Mouse (Mus musculus): Measurements from ENCODE around the gene Cd46.

Gene Cd46

GRCm38 (mm10) chr1:195017626-195018025, 74.4 kb downstream of the Cd46 start:
- peak; percentile 65 for DNase-seq

DNA sequence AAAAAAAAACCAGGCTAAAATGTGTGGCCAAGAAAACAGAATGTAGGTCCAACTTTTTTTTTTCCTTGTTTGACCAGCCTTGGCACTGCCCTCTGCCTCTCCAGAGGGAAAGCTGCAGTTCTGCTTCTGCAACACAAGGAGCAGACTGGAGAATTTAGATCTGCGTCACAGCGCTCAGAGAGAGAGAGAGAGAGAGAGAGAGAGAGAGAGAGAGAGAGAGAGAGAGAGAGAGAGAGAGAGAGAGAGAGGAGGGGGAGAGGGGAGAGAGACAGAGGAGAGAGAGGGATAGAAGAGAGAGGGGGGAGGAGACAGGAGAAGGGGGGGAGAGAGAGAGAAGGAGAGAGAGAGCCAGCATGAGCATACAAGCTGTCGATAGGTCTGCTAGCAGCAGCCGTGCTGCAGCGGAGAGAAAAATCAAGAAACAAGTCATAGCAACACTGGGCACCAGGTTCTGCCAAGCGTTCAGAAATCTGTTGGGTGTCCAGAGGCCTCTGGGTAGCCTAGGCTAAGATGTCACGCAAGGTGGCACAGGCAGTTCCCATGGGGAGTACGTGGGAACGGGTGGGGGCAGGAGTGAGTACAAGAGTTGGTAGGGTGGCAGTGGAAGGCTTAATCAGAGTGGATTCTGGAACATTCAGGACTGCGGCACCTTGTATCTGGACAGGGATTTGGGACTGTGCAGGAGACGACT, 75.1 kb downstream of the Cd46 start:
- DNase-seq = peak; percentile 84

DNA sequence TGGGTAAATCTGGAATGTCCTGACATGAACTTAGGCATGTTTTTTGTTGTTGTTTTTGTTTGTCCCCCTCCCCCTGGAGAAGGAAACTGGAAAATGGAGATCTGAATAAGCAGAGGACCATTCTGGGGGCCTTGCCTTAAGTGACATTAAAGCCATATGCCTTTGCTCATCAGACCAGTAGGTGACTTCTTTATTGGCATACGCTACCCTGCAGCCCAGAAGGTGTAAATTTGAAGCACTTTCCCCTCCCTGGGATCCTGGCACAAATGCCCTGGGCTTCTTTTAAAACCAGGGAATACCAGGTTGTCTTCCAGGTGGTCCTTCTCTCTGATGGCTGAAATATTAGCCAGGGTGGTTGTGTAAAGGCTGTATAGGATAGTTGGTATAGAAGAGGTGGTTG, 76.8 kb downstream of the Cd46 start:
- DNase-seq = peak; percentile 77

DNA sequence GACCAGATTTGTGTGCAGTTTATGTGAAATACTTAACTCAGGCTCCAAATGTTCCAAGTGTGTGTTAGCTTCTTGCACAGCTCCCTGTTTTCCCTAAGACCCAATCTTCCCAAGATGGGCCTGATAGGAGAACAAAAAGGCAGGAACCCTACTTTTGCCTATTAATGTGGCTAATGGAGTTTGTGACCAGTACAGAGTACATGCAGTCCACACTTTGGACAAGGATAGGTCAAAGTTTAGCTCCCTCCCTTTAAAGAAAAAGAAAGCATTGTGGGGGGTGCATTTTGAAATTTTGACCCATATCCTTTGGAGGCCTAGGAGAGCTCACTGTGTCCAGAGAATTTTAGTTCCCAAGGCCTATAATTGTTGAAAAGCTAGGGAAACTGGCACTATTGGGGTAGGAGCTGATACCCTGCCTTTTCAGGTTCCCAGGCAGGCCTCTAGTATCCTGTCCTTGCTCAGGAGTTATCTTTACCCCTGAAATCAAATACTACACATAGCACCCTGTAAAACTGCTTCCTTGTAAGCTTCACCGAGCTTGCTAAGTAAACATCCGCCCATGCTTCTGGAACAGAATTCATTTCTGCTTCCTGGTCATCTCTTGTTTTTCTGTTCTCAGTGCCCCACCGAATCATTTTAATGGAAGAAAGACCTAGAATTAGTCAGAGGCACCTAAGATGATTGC, 77.7 kb downstream of the Cd46 start:
- no peak for DNase-seq

DNA sequence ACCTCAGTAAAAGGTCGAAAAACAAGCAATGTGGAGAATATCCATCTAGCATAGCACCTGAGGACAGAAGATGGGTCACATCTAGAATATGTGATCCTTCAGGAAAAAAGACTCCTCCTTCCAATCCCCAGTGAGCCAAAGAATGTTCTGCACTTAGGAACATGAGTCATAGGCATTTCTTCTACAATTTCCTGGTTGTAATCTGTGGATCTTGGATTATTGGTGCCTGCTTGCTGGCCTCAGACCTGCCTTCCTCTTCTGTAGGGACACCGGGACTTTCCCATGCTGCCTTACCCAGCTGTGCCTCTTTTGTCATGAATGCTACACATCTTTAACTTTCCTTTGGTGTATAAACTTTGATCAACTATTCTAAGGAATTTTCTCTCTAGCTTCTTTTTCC, 79.5 kb downstream of the Cd46 start:
- no peak for DNase-seq

- no peak for DNase-seq
Observed at GRCm38 (mm10) chr1:195006267-195006666, 85.8 kb downstream of the Cd46 start.

DNA sequence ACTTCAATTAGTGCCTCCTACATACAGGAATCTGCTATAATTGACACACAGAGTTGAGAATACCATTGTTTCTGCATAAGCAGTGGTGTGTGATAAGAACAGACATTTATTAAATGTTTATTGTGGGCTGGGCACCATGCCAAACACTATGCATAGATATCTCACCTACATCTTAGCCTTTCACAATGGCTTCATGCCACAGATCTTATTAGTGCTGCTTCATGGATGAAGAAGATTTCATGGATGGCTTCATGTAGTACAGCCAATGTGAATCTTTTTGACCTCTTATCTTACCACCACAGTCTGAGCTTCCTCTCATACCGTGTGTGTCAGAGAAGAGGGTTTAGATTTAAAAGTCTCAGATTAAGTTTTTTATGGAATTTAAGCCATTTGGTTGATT, 87.9 kb downstream of the Cd46 start:
- DNase-seq = peak; percentile 32

DNA sequence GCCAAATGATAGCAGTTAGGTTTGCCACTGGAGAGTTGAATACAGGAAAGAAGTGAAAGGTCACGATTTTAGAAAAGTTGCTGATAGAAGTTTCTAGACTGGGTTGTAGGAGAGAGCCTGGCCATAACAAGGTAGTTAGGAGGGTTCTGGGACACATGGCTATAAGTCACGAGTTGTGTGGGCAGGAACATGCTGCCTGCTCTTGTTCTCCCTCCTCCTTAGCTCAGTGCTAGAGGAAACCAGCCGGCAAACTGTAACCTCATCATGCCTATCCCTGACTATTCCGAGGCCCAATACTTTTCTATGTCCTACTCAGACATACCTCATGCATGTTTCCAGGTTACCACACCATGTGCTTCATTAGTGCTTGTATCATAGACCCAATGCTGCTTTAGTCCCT, 88.7 kb downstream of the Cd46 start:
- DNase-seq = no peak

DNA sequence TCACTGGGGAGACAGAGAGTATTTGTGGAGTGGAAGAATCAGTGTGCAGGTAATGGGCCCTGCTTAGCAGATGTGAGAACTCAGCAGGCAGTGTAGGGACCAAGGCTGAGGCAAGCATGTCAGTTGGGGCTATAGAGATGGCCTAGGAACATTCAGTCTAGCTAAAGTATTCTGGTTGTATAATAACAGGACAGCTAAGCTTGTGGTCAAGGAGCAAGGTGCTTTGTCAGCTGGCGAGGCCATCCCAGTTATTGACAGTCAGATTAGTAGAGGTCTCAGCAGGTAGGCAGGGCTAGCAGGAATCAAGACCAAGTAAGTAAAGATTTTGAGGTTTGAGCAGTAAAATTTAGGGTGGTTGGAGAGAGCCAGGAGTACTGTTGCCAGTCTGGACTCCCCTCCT, 93.7 kb downstream of the Cd46 start:
- no peak for DNase-seq

GRCm38 (mm10) chr1:194995196-194995595, 96.9 kb downstream of the Cd46 start:
- no peak for DNase-seq

DNA sequence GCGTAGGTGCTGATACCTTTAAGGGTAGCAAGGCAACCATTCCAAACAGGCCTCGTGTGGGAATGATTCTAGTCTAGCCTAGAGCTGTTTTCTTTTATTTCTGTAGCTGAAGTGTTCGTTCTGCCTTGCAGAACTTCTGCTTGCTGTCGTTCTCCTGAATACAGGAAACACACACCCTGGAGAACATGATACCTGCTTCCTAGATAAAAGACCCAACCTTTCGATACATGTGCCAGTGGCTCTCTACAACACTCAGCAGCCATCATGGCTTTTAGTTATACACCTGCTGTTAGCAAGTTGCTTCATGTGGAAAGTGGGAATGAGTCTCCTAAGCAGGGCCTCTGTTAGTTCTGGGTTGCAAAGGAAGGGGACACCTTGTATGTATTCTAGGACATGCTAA, 97.8 kb downstream of the Cd46 start:
- DNase-seq = no peak

DNA sequence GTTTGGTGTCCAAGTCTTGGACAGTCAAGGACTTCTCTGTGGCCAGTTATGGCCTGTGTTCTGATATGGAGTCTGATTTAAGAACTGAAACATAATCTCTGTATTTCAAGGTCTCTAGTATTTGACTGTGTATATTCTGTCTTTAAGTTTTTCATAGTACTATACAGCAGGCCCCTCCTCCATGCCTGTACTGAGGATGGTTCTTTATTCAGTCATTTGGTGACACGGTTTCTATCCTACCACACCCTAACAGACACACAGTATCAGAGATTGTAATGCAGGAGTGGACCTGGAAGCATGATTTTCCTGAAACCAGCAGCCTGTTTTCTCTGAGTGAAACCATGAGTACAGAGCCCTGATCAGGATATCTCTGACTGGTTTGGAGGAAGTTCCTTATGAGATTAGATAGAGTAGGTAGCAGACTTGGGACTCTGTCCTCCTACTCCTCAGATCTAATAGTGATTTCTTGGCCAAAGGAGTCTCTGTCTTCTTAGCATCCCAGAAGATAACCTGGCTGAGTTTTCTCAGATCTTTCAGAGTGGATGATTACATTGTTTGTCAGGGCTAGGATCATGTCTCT, 98.5 kb downstream of the Cd46 start:
- DNase-seq = no peak

GRCm38 (mm10) chr1:194992589-194993317, 99.3 kb downstream of the Cd46 start:
- DNase-seq = no peak

DNA sequence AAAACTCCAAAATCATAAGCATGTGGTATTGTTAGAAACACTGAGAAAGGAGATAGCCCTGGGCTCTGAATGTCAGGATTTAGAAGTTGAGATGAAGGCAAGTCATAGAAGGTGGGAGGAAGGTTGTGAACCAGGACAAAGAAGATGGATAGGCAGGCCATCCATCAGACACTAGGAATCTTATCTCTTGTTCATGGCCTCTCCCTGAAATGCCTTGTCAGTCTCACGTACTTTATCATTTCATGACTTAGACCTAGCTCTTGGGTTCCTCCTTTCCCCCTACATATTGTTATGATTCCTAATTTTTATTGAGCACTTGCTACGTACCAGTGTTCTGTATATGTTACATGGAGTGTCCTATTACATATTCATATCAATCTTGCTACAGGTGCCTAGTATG, 100.4 kb downstream of the Cd46 start:
- DNase-seq = no peak

DNA sequence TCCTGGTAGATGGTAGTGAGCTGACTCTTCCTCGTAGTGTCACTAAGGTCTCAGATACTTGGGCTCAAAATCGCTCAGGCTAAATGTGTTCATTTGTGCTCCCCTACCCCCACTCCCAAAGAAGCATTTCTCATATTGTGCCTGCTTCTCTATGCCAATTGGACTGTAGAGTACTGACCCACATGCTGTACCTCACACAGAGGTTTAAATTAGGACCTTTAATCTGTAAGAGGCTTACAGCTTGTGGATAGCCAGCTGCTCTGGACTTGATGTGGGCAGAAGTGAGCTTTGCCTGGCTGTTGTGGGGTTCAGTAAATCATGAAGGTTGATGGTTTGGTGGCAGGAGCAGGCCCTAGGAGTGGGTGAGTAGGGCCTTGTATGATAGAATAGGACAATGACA, 101.1 kb downstream of the Cd46 start:
- DNase-seq = no peak

GRCm38 (mm10) chr1:194989024-194989423, 103.0 kb downstream of the Cd46 start:
- no peak for DNase-seq

Measured in cerebellum, adult 9-10 months (tissue).